28 mouse cellular contexts compared by ENCODE assay signal in the genomic region with DNA sequence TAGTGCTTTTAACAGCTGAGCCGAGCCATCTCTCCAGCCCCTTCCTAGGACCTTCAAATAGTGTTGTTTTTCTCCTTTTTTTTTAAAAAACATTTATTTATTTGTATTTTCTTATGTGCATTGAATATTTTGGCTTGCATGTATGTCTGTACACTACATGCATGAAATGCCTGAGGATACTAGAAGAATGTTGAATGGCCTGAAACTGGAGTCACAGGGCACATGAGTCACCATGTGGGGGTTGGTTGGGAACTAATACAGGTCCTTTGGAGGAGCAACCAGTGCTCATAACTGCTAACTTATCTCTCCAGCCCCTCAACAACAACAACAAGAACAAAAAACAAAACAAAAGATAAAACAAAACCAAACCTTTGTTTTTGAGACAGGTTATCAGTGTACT. TPM values are rescaled to one million over a fixed set of nuclear protein-coding genes. Genes with fewer than 3 reads are reported as not detected.
A peak's percentile ranks its signal among the peaks of the same experiment; 100 is the strongest.
DNase-seq lines count a peak whose midpoint lies in the region; ATAC-seq and TF ChIP-seq lines count a peak whose summit lies in the region.
"Had no signal": no experiment of that assay in that cellular context is flagged by ENCODE, and none has a peak within 500 bp of the region (broad histone marks: within the 10 kb centered on the region; RNA-seq: fewer than 3 reads in every experiment).

No protein-coding gene starts in this region.

- dilution Hi-C loops in CH12.LX (cut with MboI; ENCODE audit: extremely low pct_ligation_motif_present, extremely low pct_unique_long_range_greater_than_20kb, low sequenced_read_pairs) = no loop called here

- peaks cover 14 to 19% of the 10 kb centered on the region in 2 experiments for H3K36me3 ChIP-seq in CH12.LX (replicated peaks in 1 of 2; ENCODE audit: control insufficient read depth in 1 of 2, insufficient read depth in 1 of 2, low read length in 1 of 2)
- H3K36me3 ChIP-seq in kidney, embryonic 14.5 days (ENCODE audit: control insufficient read depth, insufficient read depth, low read length) = peaks cover 15% of the 10 kb centered on the region

- no peak for TF ChIP-seq RAD21 in CH12.LX (IDR thresholded peaks at IDR 0.05; ENCODE audit: low read depth, low read length)

- TF ChIP-seq EP300 in CH12.LX (IDR thresholded peaks at IDR 0.05; ENCODE audit: low read length) = no peak

- no peak overlapping the region for H3K27ac ChIP-seq in CH12.LX (ENCODE audit: insufficient read depth, low read depth)
- no peak overlapping the region for H3K27ac ChIP-seq in kidney, embryonic 14.5 days (ENCODE audit: low read depth, low read length)
- H3K27ac ChIP-seq: forebrain, embryonic 15.5 days; limb, embryonic 15.5 days; liver, embryonic 14.5 days; lung, embryonic 15.5 days had no signal

- TF ChIP-seq CTCF in CH12.LX (conservative IDR thresholded peaks at IDR 0.05 in 1 of 2, IDR thresholded peaks at IDR 0.05 in 1 of 2; ENCODE audit: low read depth in 2 of 2, low read length in 2 of 2) = no peak

- no peaks in the 10 kb centered on the region for H3K9me3 ChIP-seq in CH12.LX (replicated peaks; ENCODE audit: low read length)
- H3K9me3 ChIP-seq in kidney, embryonic 14.5 days (ENCODE audit: control insufficient read depth, low read length) = no peaks in the 10 kb centered on the region
- H3K9me3 ChIP-seq: forebrain, embryonic 15.5 days; hindbrain, embryonic 10.5 days; kidney, embryonic 15.5 days; limb, embryonic 15.5 days; lung, embryonic 15.5 days; midbrain, embryonic 10.5 days had no signal

- H3K9ac ChIP-seq in CH12.LX (ENCODE audit: insufficient read depth, low read depth) = no peak overlapping the region
- H3K9ac ChIP-seq in kidney, embryonic 14.5 days (ENCODE audit: low read depth, low read length) = no peak overlapping the region
- H3K9ac ChIP-seq: limb, embryonic 15.5 days; lung, embryonic 15.5 days had no signal

- peaks cover 22% of the 10 kb centered on the region for H3K79me2 ChIP-seq in CH12.LX (replicated peaks; ENCODE audit: control insufficient read depth, extremely low read depth, insufficient read depth, poor library complexity, severe bottlenecking)

- H3K4me1 ChIP-seq in CH12.LX (ENCODE audit: control insufficient read depth in 1 of 2, insufficient read depth in 2 of 2) = peaks cover 8 to 47% of the 10 kb centered on the region in 2 experiments
- H3K4me1 ChIP-seq in kidney, embryonic 14.5 days (ENCODE audit: control insufficient read depth, insufficient read depth, low read length) = peaks cover 28% of the 10 kb centered on the region

- H3K27me3 ChIP-seq in CH12.LX (replicated peaks) = no peaks in the 10 kb centered on the region
- H3K27me3 ChIP-seq in kidney, embryonic 14.5 days (ENCODE audit: control insufficient read depth, insufficient read depth, low read length) = peaks cover 7% of the 10 kb centered on the region; the same call in 1 of the 2 replicates
- H3K27me3 ChIP-seq: forebrain, embryonic 15.5 days had no signal

- in situ Hi-C loops in CH12.LX (cut with MboI; ENCODE audit: low pct_ligation_motif_present, low pct_unique_long_range_greater_than_20kb, low sequenced_read_pairs) = no loop called here

- TF ChIP-seq POLR2A in CH12.LX (IDR thresholded peaks at IDR 0.05; ENCODE audit: low read depth, low read length) = no peak

- ATAC-seq in kidney, embryonic 14.5 days (ENCODE audit: low FRiP score, low TSS enrichment) = no peak
- ATAC-seq: activated CD4-positive, CD25-positive, alpha-beta regulatory T cell, adult 4 months; forebrain, embryonic 15.5 days; hindbrain, embryonic 16.5 days; intestine, embryonic 16.5 days; midbrain, embryonic 16.5 days had no signal

- no peak overlapping the region for H3K4me3 ChIP-seq in CH12.LX (replicated peaks in 1 of 3; ENCODE audit: low read depth in 2 of 3, low read length in 2 of 3, poor library complexity in 1 of 3)
- H3K4me3 ChIP-seq in kidney, embryonic 14.5 days (ENCODE audit: low read length) = no peak overlapping the region
- H3K4me3 ChIP-seq: forebrain, embryonic 15.5 days had no signal

- DNase-seq in adrenal gland, adult 2 months = peak; percentile 46
- no peak for DNase-seq in adrenal gland, postnatal 25 days
- DNase-seq in CH12.LX (ENCODE audit: extremely low read depth) (peak; percentile 22), adipocyte (ENCODE audit: low spot score) (peak; percentile 32)
- DNase-seq in layer of hippocampus, postnatal 14 days (ENCODE audit: low spot score in 2 of 2) = no peak
- DNase-seq in left cerebral cortex, adult 9 months (ENCODE audit: low spot score in 2 of 2) = no peak
- DNase-seq: cerebellum, adult 11-12 months; gastrocnemius, postnatal 14 days; heart, adult 11 months; kidney, postnatal 36 days; left cerebral cortex, postnatal 4 days; lung, postnatal 36 days; right cerebral cortex, postnatal 4 days had no signal

- H3K4me2 ChIP-seq in CH12.LX (ENCODE audit: insufficient read depth, low read depth, poor library complexity, severe bottlenecking) = no peak overlapping the region
- H3K4me2 ChIP-seq in kidney, embryonic 14.5 days (replicated peaks; ENCODE audit: low read depth, low read length) = no peak overlapping the region

- WGBS in kidney, embryonic 14.5 days = 81% methylated on average over 1 of the region's 1 CpGs

TF ChIP-seq in CH12.LX, 34 proteins besides CTCF, POLR2A, EP300 and RAD21:
- TF ChIP-seq NRF1 (IDR thresholded peaks at IDR 0.05; ENCODE audit: low read depth, low read length) (no peak), ETS1 (conservative IDR thresholded peaks at IDR 0.05; ENCODE audit: low read depth, low read length) (no peak), SIN3A (IDR thresholded peaks at IDR 0.05; ENCODE audit: low read length) (0 out of 2 replicates have a peak, but pooled peaks have one; percentile 51)

RNA-seq across cellular contexts. Expression of a gene that starts 1.5 kb away (rescaled TPM):
- total RNA-seq in adrenal gland, adult 2 months (2021) = 10 to 100 TPM; 39.3 to 73.3 TPM
- polyA plus RNA-seq in adrenal gland, adult 2 months (2012; rRNA removed) = 52.2 and 63.4 TPM in 2 replicates
- 98.4 and 103 TPM in 2 replicates for total RNA-seq in adrenal gland, postnatal 25 days (2021)
- total RNA-seq in CH12.LX (2012; rRNA removed) (29.9 and 31.2 TPM in 2 replicates), CH12.LX (2014; rRNA removed) (18.8 and 19.7 TPM in 2 replicates)
- polyA plus RNA-seq in CH12.LX (2012; ENCODE audit: insufficient read length, low read depth) = 72.0 and 77.2 TPM in 2 replicates
- 10 to 100 TPM; 46.2 to 47.0 TPM for total RNA-seq in layer of hippocampus, postnatal 14 days (2021)
- 33.8 and 35.1 TPM in 2 replicates for polyA plus RNA-seq in kidney, embryonic 14.5 days (2014; fragmentation: Nextera tagmentation; extraction: Ambion mirVana)

RNA-seq across cellular contexts. Expression of a gene that starts 3.1 kb away (rescaled TPM):
- 1 to 10 TPM; 2.4 to 6.6 TPM for total RNA-seq in adrenal gland, adult 2 months (2021)
- polyA plus RNA-seq in adrenal gland, adult 2 months (2012; rRNA removed) = 20.9 and 34.5 TPM in 2 replicates
- total RNA-seq in adrenal gland, postnatal 25 days (2021) = 9.3 and 17.7 TPM in 2 replicates
- total RNA-seq in CH12.LX (2012; rRNA removed) (1.8 and 2.0 TPM in 2 replicates), CH12.LX (2014; rRNA removed) (1.7 and 1.8 TPM in 2 replicates)
- polyA plus RNA-seq in CH12.LX (2012; ENCODE audit: insufficient read length, low read depth) = 3.1 and 3.2 TPM in 2 replicates
- 10 to 100 TPM; 13.0 to 24.5 TPM for total RNA-seq in layer of hippocampus, postnatal 14 days (2021)
- polyA plus RNA-seq in kidney, embryonic 14.5 days (2014; fragmentation: Nextera tagmentation; extraction: Ambion mirVana) = 0.49 and 0.73 TPM in 2 replicates

RNA-seq across cellular contexts. Expression of a gene that starts 14.2 kb away (rescaled TPM):
- total RNA-seq in adrenal gland, adult 2 months (2021) = 100 to 1,000 TPM in 1 of 2 experiments, 10 to 100 TPM in 1; 87.1 to 104 TPM
- polyA plus RNA-seq in adrenal gland, adult 2 months (2012; rRNA removed) = 234 and 299 TPM in 2 replicates
- total RNA-seq in adrenal gland, postnatal 25 days (2021) = 98.4 and 112 TPM in 2 replicates
- total RNA-seq in CH12.LX (2012; rRNA removed) (12.5 and 17.1 TPM in 2 replicates), CH12.LX (2014; rRNA removed) (4.1 and 4.5 TPM in 2 replicates)
- polyA plus RNA-seq in CH12.LX (2012; ENCODE audit: insufficient read length, low read depth) = 64.1 and 72.7 TPM in 2 replicates
- 10 to 100 TPM; 74.5 to 75.6 TPM for total RNA-seq in layer of hippocampus, postnatal 14 days (2021)
- 84.6 and 107 TPM in 2 replicates for polyA plus RNA-seq in kidney, embryonic 14.5 days (2014; fragmentation: Nextera tagmentation; extraction: Ambion mirVana)

RNA-seq across cellular contexts. Expression of a gene that starts 19.8 kb away (rescaled TPM):
- 10 to 100 TPM; 15.2 to 16.3 TPM for total RNA-seq in adrenal gland, adult 2 months (2021)
- polyA plus RNA-seq in adrenal gland, adult 2 months (2012; rRNA removed) = 80.2 and 84.4 TPM in 2 replicates
- 17.1 and 23.7 TPM in 2 replicates for total RNA-seq in adrenal gland, postnatal 25 days (2021)
- 1.6 and 2.2 TPM in 2 replicates for total RNA-seq in CH12.LX (2012; rRNA removed)
- 0.31 and 1.1 TPM in 2 replicates for total RNA-seq in CH12.LX (2014; rRNA removed)
- 6.7 and 8.4 TPM in 2 replicates for polyA plus RNA-seq in CH12.LX (2012; ENCODE audit: insufficient read length, low read depth)
- 10 to 100 TPM; 68.1 to 72.0 TPM for total RNA-seq in layer of hippocampus, postnatal 14 days (2021)
- 34.5 and 49.3 TPM in 2 replicates for polyA plus RNA-seq in kidney, embryonic 14.5 days (2014; fragmentation: Nextera tagmentation; extraction: Ambion mirVana)

RNA-seq across cellular contexts. Expression of a gene that starts 27.2 kb away (rescaled TPM):
- total RNA-seq in adrenal gland, adult 2 months (2021) = under 1 TPM in 1 of 2 experiments, not detected in 1; 0.81 TPM
- polyA plus RNA-seq in adrenal gland, adult 2 months (2012; rRNA removed) = 0.55 TPM in 1 of 2 replicates, not detected in the other
- total RNA-seq in adrenal gland, postnatal 25 days (2021) = 1.6 TPM in 1 of 2 replicates, not detected in the other
- total RNA-seq in CH12.LX (2012; rRNA removed) (not detected in 2 replicates), CH12.LX (2014; rRNA removed) (not detected in 2 replicates)
- polyA plus RNA-seq in CH12.LX (2012; ENCODE audit: insufficient read length, low read depth) = not detected in 2 replicates
- not detected for total RNA-seq in layer of hippocampus, postnatal 14 days (2021)
- polyA plus RNA-seq in kidney, embryonic 14.5 days (2014; fragmentation: Nextera tagmentation; extraction: Ambion mirVana) = 1.3 and 1.5 TPM in 2 replicates
- total RNA-seq: adrenal gland, postnatal 36 days; gastrocnemius, postnatal 14 days; left cerebral cortex, adult 18-20 months had no signal
- polyA plus RNA-seq: activated CD4-positive, CD25-positive, alpha-beta regulatory T cell, adult 4 months; embryonic facial prominence, embryonic 14.5 days had no signal

Comparison
In these comparisons a context has a peak if more than half of its experiments do, and no peak if none do; other contexts are left out.
1. DNase-seq: peak in adrenal gland, adult 2 months (single experiment), CH12.LX (single experiment) and adipocyte (single experiment); none in adrenal gland, postnatal 25 days (single experiment), layer of hippocampus, postnatal 14 days (0 of 2) and left cerebral cortex, adult 9 months (0 of 2).